Mouse (Mus musculus) adrenal gland, adult 18-20 months (tissue): ENCODE measurements around the gene Olfr160. TPM values are rescaled to one million over a fixed set of nuclear protein-coding genes. Genes with fewer than 3 reads are reported as not detected.

Experiments
- total RNA-seq, 2 experiments: library from RNA; stranded (reverse); gene quantifications; 1 replicate in 1 of 2; 2 replicates in 1 of 2; pipeline ENCODE4 v1.2.3; 2021

Olfr160 gene
- total RNA-seq, 2 experiments from 2014 or later: not detected

Other genes with a start within 250 kb of the Olfr160 start
- gene Msantd2, start 226.9 kb downstream of the Olfr160 start, total RNA-seq: 10 to 100 TPM; 21.1 to 24.0 TPM
- 10 to 100 TPM; 34.6 to 38.3 TPM for gene Esam, start 188.2 kb downstream of the Olfr160 start, total RNA-seq
- gene Vsig2, start 177.0 kb downstream of the Olfr160 start, total RNA-seq: 1 to 10 TPM; 2.1 to 2.8 TPM
- 1 to 10 TPM; 1.7 to 3.5 TPM for gene Nrgn, start 163.3 kb downstream of the Olfr160 start, total RNA-seq
- 10 to 100 TPM; 16.2 to 17.7 TPM for gene Siae, start 160.6 kb downstream of the Olfr160 start, total RNA-seq
- 1 to 10 TPM; 3.3 to 4.4 TPM for gene Spa17, start 102.5 kb downstream of the Olfr160 start, total RNA-seq
- gene Tbrg1, start 58.9 kb downstream of the Olfr160 start, total RNA-seq: 10 to 100 TPM; 68.4 to 76.1 TPM
- gene Panx3, start 47.0 kb downstream of the Olfr160 start, total RNA-seq: not detected
- not detected for gene Olfr874, start 28.9 kb upstream of the Olfr160 start, total RNA-seq
- not detected for gene Olfr875, start 55.6 kb upstream of the Olfr160 start, total RNA-seq
- gene Olfr876, start 86.8 kb upstream of the Olfr160 start, total RNA-seq: not detected
- under 1 TPM in 1 of 2 experiments, not detected in 1; 0.40 TPM for gene Olfr877, start 138.0 kb upstream of the Olfr160 start, total RNA-seq
- not detected for gene Olfr145, start 180.5 kb upstream of the Olfr160 start, total RNA-seq
- not detected for gene Olfr878, start 201.6 kb upstream of the Olfr160 start, total RNA-seq